Mouse (Mus musculus) testis, adult 2 months (tissue): ENCODE data around the gene Nme7.

ENCODE experiments used
- CTCF ChIP-seq: fragments of 200-500 bp; IDR thresholded peaks from 2 replicates; pipeline ENCODE4 v1.5.1; 2012; ENCODE audit warnings: low read depth, mild to moderate bottlenecking, inconsistent platforms, low read length, moderate library complexity; ENCODE audit not compliant: control insufficient read depth, insufficient read depth, insufficient replicate concordance
- POLR2A ChIP-seq: fragments of 200-500 bp; IDR thresholded peaks from 2 replicates; pipeline ENCODE4 v1.6.1; 2012; ENCODE audit warnings: low read depth, mild to moderate bottlenecking, inconsistent platforms, low read length, moderate library complexity; ENCODE audit not compliant: control insufficient read depth

DNA sequence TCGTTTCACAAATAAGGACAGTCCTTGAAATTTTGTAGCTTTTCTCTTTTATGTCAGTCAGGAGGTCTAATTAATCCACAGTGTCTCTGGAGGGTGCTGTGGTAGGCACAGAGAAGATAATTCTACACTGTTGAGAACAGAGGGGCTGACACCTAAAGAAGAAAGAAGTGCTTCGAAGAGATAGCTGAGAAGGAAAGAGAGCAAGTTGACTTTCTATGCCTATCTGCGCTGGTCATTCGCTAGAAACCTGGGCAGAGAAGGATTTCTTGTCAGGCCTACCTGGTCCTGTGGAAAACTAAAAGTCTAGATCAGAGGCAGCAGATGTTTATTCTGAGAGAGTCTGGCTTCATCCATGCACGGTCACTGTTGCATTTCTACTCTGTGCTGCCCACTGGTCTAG, 10.2 kb downstream of the Nme7 start:
- TF ChIP-seq POLR2A (no peak), CTCF (no peak)
